Mouse (Mus musculus): ENCODE results near the gene Galr2.

- no peak for TF ChIP-seq POLR2A (IDR thresholded peaks at IDR 0.05; ENCODE audit: extremely low read depth, insufficient read depth, low read length)
- no peak for TF ChIP-seq CTCF (IDR thresholded peaks at IDR 0.05; ENCODE audit: extremely low read depth, insufficient read depth, low read length)
Measured at GRCm38 (mm10) chr11:116269560-116269959, 11.2 kb upstream of the Galr2 start.
